Mouse (Mus musculus) right cerebral cortex, postnatal 10 days (tissue): ENCODE measurements around the gene Ctdspl.

Experiments
- DNase-seq, 2 experiments: peaks; one replicate each; pipeline ENCODE4 v3.0.0; 2021; ENCODE audit warnings: low spot score in 2 of 2

The Ctdspl gene

GRCm38 (mm10) chr9:118988787-118989580 lies 62.7 kb downstream of the Ctdspl start:
- no peak for DNase-seq

DNA sequence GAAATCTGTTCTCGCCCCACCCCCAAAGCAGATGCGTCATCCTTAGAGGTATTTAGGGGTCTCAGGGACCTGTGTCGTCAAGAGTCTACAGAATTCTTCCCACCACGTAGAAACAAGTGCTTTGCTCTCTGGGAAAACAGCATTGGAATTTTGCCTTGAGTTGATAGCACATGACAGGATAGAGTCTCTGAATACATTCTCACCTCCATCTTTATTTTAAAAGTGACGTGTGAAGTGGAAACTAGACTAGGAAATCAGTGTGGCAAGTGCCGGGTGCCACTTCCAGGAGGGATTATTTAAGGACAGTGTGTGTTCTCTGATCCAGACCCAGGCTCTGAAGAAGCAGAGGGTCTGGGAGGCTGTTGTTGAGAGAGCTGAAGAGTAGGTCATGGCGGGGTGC lies 64.2 kb downstream of the Ctdspl start:
- DNase-seq, result no peak

- DNase-seq, result no peak
Observed at GRCm38 (mm10) chr9:118991750-118992585, 65.7 kb downstream of the Ctdspl start.

DNA sequence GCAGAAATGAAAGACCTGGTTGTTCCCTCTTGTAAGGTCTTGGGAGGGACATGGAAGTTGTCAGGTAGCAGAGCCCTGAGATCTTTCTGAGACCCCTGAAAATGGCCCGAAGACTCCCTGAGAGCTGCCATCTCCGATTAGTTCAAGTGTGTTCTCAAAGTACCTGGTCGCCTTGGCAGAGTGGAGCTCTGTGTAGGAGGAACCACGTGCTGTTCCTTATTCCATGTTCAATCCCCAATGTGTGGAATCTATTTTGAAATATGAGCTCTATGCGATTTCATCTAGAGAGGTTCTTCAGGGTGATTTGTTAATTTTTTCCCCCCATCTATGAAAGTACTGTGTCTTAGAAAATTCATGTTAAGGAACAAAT lies 66.3 kb downstream of the Ctdspl start:
- DNase-seq, result no peak

- no peak for DNase-seq
Observed at GRCm38 (mm10) chr9:118994524-118995227, 68.4 kb downstream of the Ctdspl start.

GRCm38 (mm10) chr9:118995539-118995938 lies 69.3 kb downstream of the Ctdspl start:
- no peak for DNase-seq

DNA sequence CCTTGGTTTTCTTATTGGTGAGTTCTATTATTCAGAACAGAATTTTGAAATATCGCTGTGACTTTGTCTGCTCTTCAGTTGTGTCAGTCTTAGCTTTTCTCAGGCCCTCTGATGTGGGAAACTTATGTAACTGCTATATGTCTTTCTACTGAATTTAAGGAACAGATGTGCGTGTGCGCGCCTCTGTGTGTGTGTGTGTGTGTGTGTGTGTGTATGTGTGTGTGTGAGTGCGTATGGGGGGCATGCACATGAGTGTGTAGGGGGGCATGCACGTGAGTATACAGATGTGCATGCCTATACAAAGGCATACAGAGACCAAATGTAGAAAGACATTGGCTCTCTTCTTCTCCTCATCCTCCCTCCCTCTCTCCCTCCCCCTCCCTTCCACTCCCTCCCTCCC lies 71.0 kb downstream of the Ctdspl start:
- no peak for DNase-seq

DNA sequence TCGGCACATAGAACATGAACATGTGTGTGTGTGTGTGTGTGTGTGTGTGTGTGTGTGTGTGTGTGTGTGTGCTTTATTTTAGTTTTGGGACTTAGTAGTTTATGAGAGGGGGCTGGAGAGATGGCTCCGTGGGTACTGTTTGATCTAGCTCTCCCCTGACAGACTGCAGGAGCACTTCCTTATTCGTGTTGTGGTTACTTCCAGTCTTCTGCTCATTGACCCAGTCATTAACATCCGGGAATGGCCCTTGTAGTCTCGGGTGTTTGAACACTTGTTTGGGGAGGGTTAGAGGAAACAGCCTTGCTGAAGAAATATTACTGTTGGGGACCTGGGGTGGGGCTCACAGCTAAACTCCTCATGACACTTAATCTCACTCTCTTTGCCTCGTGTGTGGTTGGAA lies 73.9 kb downstream of the Ctdspl start:
- no peak for DNase-seq

DNA sequence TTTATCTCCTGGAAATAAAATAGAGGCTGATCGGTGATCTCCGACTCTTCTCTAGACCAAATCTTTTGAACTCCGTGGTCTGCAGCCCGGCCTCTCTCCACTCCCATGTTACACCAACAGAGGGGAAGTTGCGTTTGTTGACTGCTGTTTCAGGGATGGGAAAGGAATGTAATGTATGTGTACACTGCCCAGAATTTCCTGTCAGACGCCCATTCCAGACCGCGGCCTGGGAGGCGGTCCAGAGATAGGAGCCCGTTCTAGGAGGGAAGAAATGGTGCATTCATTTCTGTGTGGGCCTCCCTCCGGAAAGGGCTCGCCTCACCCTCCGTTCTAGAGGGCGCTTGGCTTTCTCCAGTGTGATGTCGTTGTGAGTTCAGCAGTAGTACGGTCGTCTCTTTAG lies 76.0 kb downstream of the Ctdspl start:
- DNase-seq, result no peak

GRCm38 (mm10) chr9:119003990-119004702 lies 77.9 kb downstream of the Ctdspl start:
- DNase-seq, result peak in 1 of 2 experiments; percentile 68

- DNase-seq, result no peak
Observed at GRCm38 (mm10) chr9:119004703-119005076, 78.4 kb downstream of the Ctdspl start.

- DNase-seq, result no peak
Observed at GRCm38 (mm10) chr9:119005303-119006029, 79.2 kb downstream of the Ctdspl start.

GRCm38 (mm10) chr9:119007266-119007665 lies 81.0 kb downstream of the Ctdspl start:
- no peak for DNase-seq

DNA sequence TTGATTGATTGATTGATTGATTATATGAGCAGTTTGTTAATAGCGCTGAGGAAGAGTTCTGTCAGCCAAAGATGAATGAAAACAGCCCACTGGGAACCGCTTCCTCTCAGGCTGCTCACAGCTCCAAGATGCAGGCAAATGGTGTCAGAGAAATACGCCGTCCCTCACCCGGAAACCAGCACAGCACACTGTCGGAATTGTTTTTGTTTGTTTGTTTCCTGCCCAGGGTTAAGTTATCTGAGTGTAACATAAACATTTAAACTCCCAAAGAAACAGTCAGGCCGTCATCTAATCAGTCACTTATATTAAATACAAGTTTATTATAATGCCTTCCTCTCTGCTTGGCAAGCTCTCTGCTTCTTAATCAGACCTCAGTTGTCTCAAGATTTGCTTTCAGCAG lies 82.6 kb downstream of the Ctdspl start:
- DNase-seq, result no peak

- DNase-seq, result no peak
Observed at GRCm38 (mm10) chr9:119010156-119010710, 84.0 kb downstream of the Ctdspl start.

DNA sequence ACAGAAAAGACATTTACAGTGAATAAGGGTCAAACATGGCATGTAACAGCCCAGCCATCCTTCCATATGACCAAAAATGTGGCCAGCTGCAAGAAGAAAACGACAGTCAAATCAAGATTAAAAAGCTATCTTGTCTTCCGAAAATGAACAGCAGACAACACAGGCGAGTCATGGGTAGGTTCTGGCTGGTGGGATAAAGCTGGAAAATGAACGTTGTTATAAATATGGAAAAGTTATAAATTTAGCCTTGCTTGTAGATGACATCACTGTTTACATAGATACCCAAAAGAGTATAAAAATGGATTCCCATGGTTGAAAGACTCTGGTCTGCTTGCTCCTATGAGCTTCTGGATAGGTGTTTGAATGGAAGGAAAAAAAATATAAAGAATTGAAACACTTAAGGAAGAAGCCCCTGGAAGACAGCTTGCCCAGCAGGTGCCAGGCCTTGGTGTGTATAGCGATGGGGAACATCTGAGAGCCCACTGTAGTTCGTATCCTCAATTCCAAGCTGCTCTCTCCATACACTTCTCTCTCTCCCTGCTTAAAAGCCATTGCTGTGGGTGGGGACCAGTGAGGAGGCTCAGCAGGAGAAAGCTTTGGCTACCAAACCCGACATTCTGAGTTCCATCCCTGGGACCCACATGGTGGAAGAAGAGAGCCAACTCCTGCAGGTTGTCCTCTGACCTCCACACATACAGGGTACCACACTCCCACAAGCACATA lies 90.7 kb downstream of the Ctdspl start:
- no peak for DNase-seq

DNA sequence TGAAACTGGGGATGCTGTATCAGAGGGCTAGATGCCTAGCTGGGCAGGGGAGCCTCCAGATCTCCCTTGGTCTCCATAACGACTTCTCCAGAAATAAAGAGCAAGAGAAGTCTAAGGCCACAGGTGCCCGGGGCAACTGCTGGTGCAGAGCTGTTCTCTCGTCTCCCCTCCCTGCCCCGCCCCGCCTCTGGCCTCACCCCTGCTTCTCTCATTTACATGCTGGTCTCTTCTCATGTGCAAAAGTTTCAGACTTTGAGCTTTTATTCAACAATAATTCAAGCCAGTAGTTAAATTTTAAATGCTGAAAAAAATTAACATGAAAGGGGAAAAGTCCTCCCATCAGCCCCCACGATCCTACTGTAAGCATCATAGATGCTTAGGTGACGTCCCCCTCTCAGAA lies 95.5 kb downstream of the Ctdspl start:
- DNase-seq, result no peak

DNA sequence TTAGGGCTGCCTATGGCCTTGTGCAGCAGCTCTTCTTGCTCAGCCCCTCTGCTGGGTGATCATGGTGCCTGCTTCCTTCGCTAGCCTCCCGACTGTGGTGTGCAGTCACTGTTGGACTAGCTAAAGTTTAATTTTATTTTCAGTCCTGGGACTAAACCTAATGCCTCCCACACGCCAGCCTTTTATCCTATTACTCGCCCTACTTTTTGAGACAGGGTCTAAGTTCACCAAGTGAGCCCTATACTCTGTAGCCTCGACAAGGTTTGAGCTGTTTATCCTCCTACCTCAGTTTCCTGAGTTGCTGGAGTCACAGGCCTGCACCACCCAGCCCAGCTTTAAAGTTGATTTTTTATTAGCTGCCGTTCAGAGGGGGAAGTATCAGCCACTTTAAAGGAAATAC lies 99.0 kb downstream of the Ctdspl start:
- no peak for DNase-seq

GRCm38 (mm10) chr9:119025832-119026331 lies 99.6 kb downstream of the Ctdspl start:
- DNase-seq, result no peak

DNA sequence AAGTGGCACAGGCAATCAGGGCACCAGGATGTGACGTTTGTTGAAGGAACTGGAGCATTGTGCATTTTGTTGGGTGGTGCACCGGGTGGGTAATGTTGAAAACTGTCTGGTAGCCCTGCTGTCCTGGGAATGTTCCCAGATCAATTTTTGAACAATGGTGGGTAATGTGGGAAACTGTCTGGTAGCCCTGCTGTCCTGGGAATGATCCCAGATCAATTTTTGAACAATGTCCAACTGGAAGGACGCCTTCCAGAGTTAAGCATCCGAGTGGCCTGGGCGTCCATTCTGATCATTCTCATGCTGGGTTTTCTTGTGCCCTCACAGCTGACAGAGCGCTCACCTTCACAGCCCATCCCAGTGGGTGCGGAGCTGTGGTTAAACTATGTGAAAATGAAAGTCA lies 101.1 kb downstream of the Ctdspl start:
- no peak for DNase-seq
